Mouse (Mus musculus) embryonic fibroblast, embryonic 13.5 days (primary cell): Measurements from ENCODE around the gene Maml3.

ENCODE experiments used
- CTCF ChIP-seq: IDR thresholded peaks from 2 replicates; pipeline ENCODE4 v1.5.1; 2011; ENCODE audit warnings: mild to moderate bottlenecking, control low read depth, low read length, moderate library complexity, borderline replicate concordance; ENCODE audit not compliant: insufficient read depth
- POLR2A ChIP-seq: IDR thresholded peaks from 2 replicates; pipeline ENCODE4 v1.6.1; 2011; ENCODE audit warnings: low read depth, mild to moderate bottlenecking, control low read depth, low read length, moderate library complexity

GRCm38 (mm10) chr3:51713233-51713632 is 391.6 kb downstream of the Maml3 start:
- TF ChIP-seq CTCF (no peak), POLR2A (no peak)
